Mouse (Mus musculus) cortical plate, adult 2 months (tissue): ENCODE data around the gene Susd1. TPM values are rescaled to one million over a fixed set of nuclear protein-coding genes. Genes with fewer than 3 reads are reported as not detected.

ENCODE experiments used
- H3K27ac ChIP-seq: fragments of 200-500 bp; 2 replicates; pipeline ENCODE4 v1.5.1; 2012; ENCODE audit warnings: low read length, control low read depth, inconsistent platforms; ENCODE audit not compliant: insufficient read depth
- H3K4me1 ChIP-seq: fragments of 200-500 bp; 2 replicates; pipeline ENCODE4 v1.6.1; 2011; ENCODE audit warnings: low read length; ENCODE audit not compliant: control insufficient read depth, insufficient read depth
- H3K4me3 ChIP-seq: fragments of 200-500 bp; 2 replicates; pipeline ENCODE4 v1.5.1; 2011; ENCODE audit warnings: mild to moderate bottlenecking, low read length, control low read depth; ENCODE audit not compliant: insufficient read depth
- CTCF ChIP-seq: fragments of 200-500 bp; IDR thresholded peaks from 2 replicates; pipeline ENCODE4 v1.5.1; 2011; ENCODE audit warnings: mild to moderate bottlenecking, control low read depth, low read length; ENCODE audit not compliant: insufficient read depth; ENCODE audit errors: extremely low read depth
- POLR2A ChIP-seq: fragments of 200-500 bp; IDR thresholded peaks from 2 replicates; pipeline ENCODE4 v1.6.1; 2011; ENCODE audit warnings: mild to moderate bottlenecking, low read length, control low read depth; ENCODE audit not compliant: insufficient read depth; ENCODE audit errors: extremely low read depth
- polyA plus RNA-seq: library from polyadenylated mRNA; depleted of rRNA; stranded (reverse); fragments of >200 nt; gene quantifications from 2 replicates; pipeline ENCODE4 v1.2.3, GENCODE M21; 2012; rRNA removed

Susd1 gene
- polyA plus RNA-seq, 1 experiment, result 12.8 TPM

DNA sequence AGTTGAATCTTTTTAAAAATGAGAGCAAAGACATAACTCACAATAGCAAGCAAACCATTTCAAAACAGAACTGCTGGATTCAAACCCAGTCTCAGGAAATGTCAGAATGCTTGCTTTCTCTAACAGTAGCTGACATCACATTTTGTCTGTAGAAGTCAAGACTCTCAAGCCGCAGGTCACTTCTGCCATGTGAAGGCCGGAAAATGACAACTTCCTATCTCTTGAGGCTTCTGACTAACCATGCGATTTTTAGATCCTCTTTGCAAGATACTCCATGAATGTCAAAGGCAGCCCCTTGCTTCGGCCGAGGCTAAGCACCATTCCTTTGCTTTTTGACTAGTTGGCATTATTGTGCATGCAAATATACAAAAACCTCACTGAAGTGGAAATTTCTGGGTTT is 172.8 kb downstream of the Susd1 start:
- H3K27ac ChIP-seq, result no peak overlapping the region
- no peaks in the 10 kb centered on the region for H3K4me1 ChIP-seq
- TF ChIP-seq CTCF (no peak), POLR2A (no peak)
- H3K4me3 ChIP-seq, result no peak overlapping the region

DNA sequence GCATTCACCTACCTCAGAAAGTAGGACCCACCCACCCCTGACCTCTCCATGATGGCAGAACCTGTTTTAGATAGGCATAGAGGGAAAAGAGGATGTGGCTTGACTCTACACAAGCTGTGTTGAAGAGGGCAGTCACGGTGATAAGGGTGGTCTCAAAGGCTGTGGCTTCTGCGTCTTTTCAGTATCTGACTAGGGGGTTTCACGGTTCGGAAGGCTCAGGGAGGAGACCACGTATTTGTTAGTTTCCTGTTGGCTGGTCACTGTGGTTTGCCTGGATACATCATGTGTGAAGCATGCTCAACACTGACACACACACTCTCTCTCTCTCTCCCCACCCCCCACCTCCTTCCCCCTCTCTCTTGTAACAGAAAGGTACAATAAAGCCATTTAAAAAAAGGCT is 173.3 kb downstream of the Susd1 start:
- Histone ChIP-seq H3K4me3 (no peak overlapping the region), H3K4me1 (no peaks in the 10 kb centered on the region), H3K27ac (no peak overlapping the region)
- no peak for TF ChIP-seq POLR2A
- no peak for TF ChIP-seq CTCF

Other genes starting within 250 kb of the Susd1 start
- gene Ugcg, start 249.4 kb downstream of the Susd1 start, polyA plus RNA-seq, result 59.1 and 60.7 TPM in 2 replicates
- gene Ptbp3, start 110.7 kb upstream of the Susd1 start, polyA plus RNA-seq, result 9.4 and 9.5 TPM in 2 replicates
- gene Hsdl2, start 142.9 kb upstream of the Susd1 start, polyA plus RNA-seq, result 30.5 and 36.2 TPM in 2 replicates
- gene E130308A19Rik, start 187.6 kb upstream of the Susd1 start, polyA plus RNA-seq, result 6.1 and 7.3 TPM in 2 replicates